Mouse (Mus musculus): ENCODE measurements around the gene Nccrp1. TPM values are rescaled to one million over a fixed set of nuclear protein-coding genes. Genes with fewer than 3 reads are reported as not detected.
A peak's percentile ranks its signal among the peaks of the same experiment; 100 is the strongest.
"Not testable (repeated sequence)": the region's sequence is repeated elsewhere in the genome, so short reads cannot be mapped to it uniquely, and the experiment has no call there.

Nccrp1 gene
- polyA plus RNA-seq, 1 experiment from 2014 or later: not detected

GRCm38 (mm10) chr7:28527922-28528719 lies 18.9 kb downstream of the Nccrp1 start:
- TF ChIP-seq CTCF (IDR thresholded peaks at IDR 0.05; ENCODE audit: low read depth): peak; percentile 86
- H3K4me1 ChIP-seq (ENCODE audit: insufficient read depth): no peaks in the 10 kb centered on the region
- no peaks in the 10 kb centered on the region for H3K27me3 ChIP-seq (ENCODE audit: insufficient read depth, low read length)
- no peak overlapping the region for H3K9ac ChIP-seq
- WGBS: 5% methylated on average over 19 of the region's 19 CpGs
- H3K4me3 ChIP-seq (ENCODE audit: low read depth, low read length): no peak overlapping the region
- no peaks in the 10 kb centered on the region for H3K36me3 ChIP-seq (ENCODE audit: insufficient read depth)
- no peaks in the 10 kb centered on the region for H3K9me3 ChIP-seq (ENCODE audit: low read depth, low read length)
- ATAC-seq (ENCODE audit: insufficient read depth): peak; percentile 65
- H3K27ac ChIP-seq (ENCODE audit: low read depth): no peak overlapping the region
- H3K4me2 ChIP-seq: no peak overlapping the region
- peak; percentile 84 for DNase-seq

GRCm38 (mm10) chr7:28522536-28522935 lies 24.5 kb downstream of the Nccrp1 start, which contains the start of gene Ifnl3:
Ifnl3 (plus strand) TSS chr7:28522836.
- not testable (repeated sequence) for H3K27me3 ChIP-seq (ENCODE audit: insufficient read depth, low read length); ATAC-seq (ENCODE audit: insufficient read depth); H3K9ac ChIP-seq; H3K4me1 ChIP-seq (ENCODE audit: insufficient read depth); H3K4me3 ChIP-seq (ENCODE audit: low read depth, low read length); H3K4me2 ChIP-seq; H3K36me3 ChIP-seq (ENCODE audit: insufficient read depth); H3K9me3 ChIP-seq (ENCODE audit: low read depth, low read length); H3K27ac ChIP-seq (ENCODE audit: low read depth); DNase-seq
- WGBS: 59% methylated on average over 5 of the region's 6 CpGs

- no peaks in the 10 kb centered on the region for H3K9me3 ChIP-seq (ENCODE audit: low read depth, low read length)
- no peak overlapping the region for H3K4me3 ChIP-seq (ENCODE audit: low read depth, low read length)
- H3K4me1 ChIP-seq (ENCODE audit: insufficient read depth): no peaks in the 10 kb centered on the region
- no peaks in the 10 kb centered on the region for H3K27me3 ChIP-seq (ENCODE audit: insufficient read depth, low read length)
- no peak overlapping the region for H3K9ac ChIP-seq
- H3K36me3 ChIP-seq (ENCODE audit: insufficient read depth): no peaks in the 10 kb centered on the region
- WGBS: 74% methylated on average over 8 of the region's 8 CpGs
- no peak for TF ChIP-seq CTCF (IDR thresholded peaks at IDR 0.05; ENCODE audit: low read depth)
- DNase-seq (no peak), ATAC-seq (ENCODE audit: insufficient read depth) (no peak)
- no peak overlapping the region for H3K4me2 ChIP-seq
- H3K27ac ChIP-seq (ENCODE audit: low read depth): no peak overlapping the region
Observed at GRCm38 (mm10) chr7:28511441-28511840, 35.6 kb downstream of the Nccrp1 start.

GRCm38 (mm10) chr7:28510405-28510974 lies 36.6 kb downstream of the Nccrp1 start, which contains the start of gene Ifnl2:
Ifnl2 (minus strand) TSS chr7:28510455.
- 59% methylated on average over 8 of the region's 8 CpGs for WGBS
- not testable (repeated sequence) for DNase-seq; H3K36me3 ChIP-seq (ENCODE audit: insufficient read depth); H3K9ac ChIP-seq; H3K4me3 ChIP-seq (ENCODE audit: low read depth, low read length); ATAC-seq (ENCODE audit: insufficient read depth); H3K9me3 ChIP-seq (ENCODE audit: low read depth, low read length); H3K4me1 ChIP-seq (ENCODE audit: insufficient read depth); H3K27ac ChIP-seq (ENCODE audit: low read depth); H3K27me3 ChIP-seq (ENCODE audit: insufficient read depth, low read length); H3K4me2 ChIP-seq

- not testable (repeated sequence) for H3K4me3 ChIP-seq (ENCODE audit: low read depth, low read length); H3K9ac ChIP-seq; H3K4me2 ChIP-seq; H3K9me3 ChIP-seq (ENCODE audit: low read depth, low read length); ATAC-seq (ENCODE audit: insufficient read depth); H3K27ac ChIP-seq (ENCODE audit: low read depth); DNase-seq; H3K36me3 ChIP-seq (ENCODE audit: insufficient read depth); H3K27me3 ChIP-seq (ENCODE audit: insufficient read depth, low read length); H3K4me1 ChIP-seq (ENCODE audit: insufficient read depth)
- 58% methylated on average over 2 of the region's 2 CpGs for WGBS
Observed at GRCm38 (mm10) chr7:28509121-28509520, 37.9 kb downstream of the Nccrp1 start.

GRCm38 (mm10) chr7:28505585-28505984 lies 41.5 kb downstream of the Nccrp1 start:
- no peaks in the 10 kb centered on the region for H3K9me3 ChIP-seq (ENCODE audit: low read depth, low read length)
- 6% methylated on average over 5 of the region's 5 CpGs for WGBS
- no peak overlapping the region for H3K4me2 ChIP-seq
- H3K4me1 ChIP-seq (ENCODE audit: insufficient read depth): no peaks in the 10 kb centered on the region
- TF ChIP-seq CTCF (IDR thresholded peaks at IDR 0.05; ENCODE audit: low read depth): no peak
- H3K4me3 ChIP-seq (ENCODE audit: low read depth, low read length): no peak overlapping the region
- ATAC-seq (ENCODE audit: insufficient read depth): no peak
- no peak overlapping the region for H3K27ac ChIP-seq (ENCODE audit: low read depth)
- H3K9ac ChIP-seq: no peak overlapping the region
- no peaks in the 10 kb centered on the region for H3K27me3 ChIP-seq (ENCODE audit: insufficient read depth, low read length)
- H3K36me3 ChIP-seq (ENCODE audit: insufficient read depth): no peaks in the 10 kb centered on the region
- peak; percentile 69 for DNase-seq

- WGBS: 55% methylated on average over 11 of the region's 11 CpGs
- no peak for TF ChIP-seq CTCF (IDR thresholded peaks at IDR 0.05; ENCODE audit: low read depth)
- ATAC-seq (ENCODE audit: insufficient read depth): no peak
Observed at GRCm38 (mm10) chr7:28495426-28495825, 51.6 kb downstream of the Nccrp1 start.

More at GRCm38 (mm10) chr7:28495426-28495825, 51.6 kb downstream of the Nccrp1 start:
- Histone ChIP-seq H3K27me3 (ENCODE audit: insufficient read depth, low read length) (no peaks in the 10 kb centered on the region), H3K4me3 (ENCODE audit: low read depth, low read length) (no peak overlapping the region), H3K9me3 (ENCODE audit: low read depth, low read length) (no peaks in the 10 kb centered on the region), H3K36me3 (ENCODE audit: insufficient read depth) (no peaks in the 10 kb centered on the region), H3K27ac (ENCODE audit: low read depth) (no peak overlapping the region), H3K4me2 (no peak overlapping the region), H3K9ac (no peak overlapping the region), H3K4me1 (ENCODE audit: insufficient read depth) (no peaks in the 10 kb centered on the region)
- no peak for DNase-seq

Small RNAs within 50 kb of the gene (microRNA-seq; reads per million reads assigned to microRNA genes)
- gene Mir7049 (ENCODE audit: borderline number of aligned reads): 0.71 reads per million

Other genes starting within 250 kb of the Nccrp1 start
- 0.43 and 0.66 TPM in 2 replicates for gene Dll3, start 245.0 kb downstream of the Nccrp1 start, polyA plus RNA-seq (2014; fragmentation: Nextera tagmentation; extraction: Ambion mirVana)
- gene Timm50, start 235.2 kb downstream of the Nccrp1 start, polyA plus RNA-seq (2014; fragmentation: Nextera tagmentation; extraction: Ambion mirVana): 162 and 174 TPM in 2 replicates
- 73.5 and 77.5 TPM in 2 replicates for gene Supt5, start 208.5 kb downstream of the Nccrp1 start, polyA plus RNA-seq (2014; fragmentation: Nextera tagmentation; extraction: Ambion mirVana)
- 1,310 and 1,324 TPM in 2 replicates for gene Rps16, start 196.6 kb downstream of the Nccrp1 start, polyA plus RNA-seq (2014; fragmentation: Nextera tagmentation; extraction: Ambion mirVana)
- gene Plekhg2, start 174.7 kb downstream of the Nccrp1 start, polyA plus RNA-seq (2014; fragmentation: Nextera tagmentation; extraction: Ambion mirVana): 74.1 and 75.1 TPM in 2 replicates
- 12.9 and 13.2 TPM in 2 replicates for gene Zfp36, start 167.0 kb downstream of the Nccrp1 start, polyA plus RNA-seq (2014; fragmentation: Nextera tagmentation; extraction: Ambion mirVana)
- 45.9 and 49.1 TPM in 2 replicates for gene Med29, start 154.5 kb downstream of the Nccrp1 start, polyA plus RNA-seq (2014; fragmentation: Nextera tagmentation; extraction: Ambion mirVana)
- 73.1 and 75.4 TPM in 2 replicates for gene Paf1, start 154.3 kb downstream of the Nccrp1 start, polyA plus RNA-seq (2014; fragmentation: Nextera tagmentation; extraction: Ambion mirVana)
- 30.5 and 37.0 TPM in 2 replicates for gene Gmfg, start 109.8 kb downstream of the Nccrp1 start, polyA plus RNA-seq (2014; fragmentation: Nextera tagmentation; extraction: Ambion mirVana)
- gene Lrfn1, start 95.3 kb downstream of the Nccrp1 start, polyA plus RNA-seq (2014; fragmentation: Nextera tagmentation; extraction: Ambion mirVana): 4.4 and 6.6 TPM in 2 replicates
- gene Ifnl2, start 36.8 kb downstream of the Nccrp1 start, polyA plus RNA-seq (2014; fragmentation: Nextera tagmentation; extraction: Ambion mirVana): not detected in 2 replicates
- not detected in 2 replicates for gene Ifnl3, start 24.4 kb downstream of the Nccrp1 start, polyA plus RNA-seq (2014; fragmentation: Nextera tagmentation; extraction: Ambion mirVana)
- not detected in 2 replicates for gene Sycn, start 6.4 kb downstream of the Nccrp1 start, polyA plus RNA-seq (2014; fragmentation: Nextera tagmentation; extraction: Ambion mirVana)
- 27.9 and 34.0 TPM in 2 replicates for gene Samd4b, start 50.9 kb upstream of the Nccrp1 start, polyA plus RNA-seq (2014; fragmentation: Nextera tagmentation; extraction: Ambion mirVana)
- gene Pak4, start 50.9 kb upstream of the Nccrp1 start, polyA plus RNA-seq (2014; fragmentation: Nextera tagmentation; extraction: Ambion mirVana): 46.2 and 52.5 TPM in 2 replicates
- gene Acp7, start 84.1 kb upstream of the Nccrp1 start, polyA plus RNA-seq (2014; fragmentation: Nextera tagmentation; extraction: Ambion mirVana): not detected in 2 replicates
- gene Fbxo27, start 145.6 kb upstream of the Nccrp1 start, polyA plus RNA-seq (2014; fragmentation: Nextera tagmentation; extraction: Ambion mirVana): 6.8 and 6.9 TPM in 2 replicates
- gene Fbxo17, start 169.6 kb upstream of the Nccrp1 start, polyA plus RNA-seq (2014; fragmentation: Nextera tagmentation; extraction: Ambion mirVana): 13.6 and 15.8 TPM in 2 replicates
- 131 and 132 TPM in 2 replicates for gene Mrps12, start 194.6 kb upstream of the Nccrp1 start, polyA plus RNA-seq (2014; fragmentation: Nextera tagmentation; extraction: Ambion mirVana)
- 27.9 and 31.4 TPM in 2 replicates for gene Sars2, start 194.7 kb upstream of the Nccrp1 start, polyA plus RNA-seq (2014; fragmentation: Nextera tagmentation; extraction: Ambion mirVana)
- gene Ccer2, start 208.9 kb upstream of the Nccrp1 start, polyA plus RNA-seq (2014; fragmentation: Nextera tagmentation; extraction: Ambion mirVana): not detected in 2 replicates
- gene Sirt2, start 219.5 kb upstream of the Nccrp1 start, polyA plus RNA-seq (2014; fragmentation: Nextera tagmentation; extraction: Ambion mirVana): 54.0 and 59.6 TPM in 2 replicates
- 31.8 and 37.4 TPM in 2 replicates for gene Nfkbib, start 220.3 kb upstream of the Nccrp1 start, polyA plus RNA-seq (2014; fragmentation: Nextera tagmentation; extraction: Ambion mirVana)
- 6.8 and 6.9 TPM in 2 replicates for gene Rinl, start 241.7 kb upstream of the Nccrp1 start, polyA plus RNA-seq (2014; fragmentation: Nextera tagmentation; extraction: Ambion mirVana)

Data from lung, embryonic 14.5 days (tissue).